In genomic region chr9:35020015-35020653, GRCm38 (mm10) we compare ENCODE assay signal across 20 mouse cellular contexts.
DNase-seq lines count a peak whose midpoint lies in the region; ATAC-seq and TF ChIP-seq lines count a peak whose summit lies in the region.
"Had no signal": no experiment of that assay in that cellular context is flagged by ENCODE, and none has a peak within 500 bp of the region (broad histone marks: within the 10 kb centered on the region; RNA-seq: fewer than 3 reads in every experiment).

No protein-coding gene starts in this region.

- H3K9ac ChIP-seq in heart, embryonic 11.5 days (ENCODE audit: low read depth, low read length), result no peak overlapping the region
- H3K9ac ChIP-seq in limb, embryonic 14.5 days (ENCODE audit: low read depth, low read length, severe bottlenecking), result no peak overlapping the region
- H3K9ac ChIP-seq in neural tube, embryonic 13.5 days, result 0 out of 2 replicates have a peak overlapping the region, but pooled peaks have one; percentile 34
- no peak overlapping the region for H3K9ac ChIP-seq in neural tube, embryonic 15.5 days (replicated peaks)
- H3K9ac ChIP-seq: forebrain, embryonic 13.5 days; heart, embryonic 12.5 days; heart, embryonic 15.5 days; hindbrain, embryonic 13.5 days had no signal

- peaks cover 25% of the 10 kb centered on the region for H3K27me3 ChIP-seq in heart, embryonic 11.5 days (ENCODE audit: control insufficient read depth, insufficient read depth, low read length)
- H3K27me3 ChIP-seq in limb, embryonic 14.5 days (ENCODE audit: control insufficient read depth, insufficient read depth, low read length), result no peaks in the 10 kb centered on the region
- H3K27me3 ChIP-seq in limb, embryonic 10.5 days (ENCODE audit: low read depth, poor library complexity, severe bottlenecking), result peaks cover 39% of the 10 kb centered on the region
- peaks cover 9% of the 10 kb centered on the region; the same call in 1 of the 2 replicates for H3K27me3 ChIP-seq in neural tube, embryonic 13.5 days
- H3K27me3 ChIP-seq in neural tube, embryonic 15.5 days (replicated peaks), result peaks cover 10% of the 10 kb centered on the region; the same call in 1 of the 2 replicates

- no peak for TF ChIP-seq POLR2A in limb, embryonic 14.5 days (IDR thresholded peaks at IDR 0.05; ENCODE audit: borderline replicate concordance, extremely low read depth, insufficient read depth, insufficient read length)

- H3K4me2 ChIP-seq in heart, embryonic 11.5 days, result no peak overlapping the region
- no peak overlapping the region for H3K4me2 ChIP-seq in limb, embryonic 14.5 days (replicated peaks; ENCODE audit: low read depth, low read length, severe bottlenecking)
- H3K4me2 ChIP-seq in neural tube, embryonic 13.5 days, result no peak overlapping the region
- no peak overlapping the region for H3K4me2 ChIP-seq in neural tube, embryonic 15.5 days
- H3K4me2 ChIP-seq: forebrain, embryonic 13.5 days; heart, embryonic 12.5 days; heart, embryonic 15.5 days; hindbrain, embryonic 13.5 days had no signal

- ATAC-seq in heart, embryonic 11.5 days (replicated peaks; ENCODE audit: insufficient number of reproducible peaks, low FRiP score, low TSS enrichment), result no peak
- ATAC-seq in limb, embryonic 14.5 days (ENCODE audit: low FRiP score, low read depth), result no peak
- ATAC-seq in neural tube, embryonic 13.5 days (ENCODE audit: low read depth), result no peak
- ATAC-seq in neural tube, embryonic 15.5 days (ENCODE audit: low FRiP score), result no peak
- ATAC-seq: activated CD4-positive, CD25-positive, alpha-beta regulatory T cell, adult 4 months; CD4-positive, CD25-positive, alpha-beta regulatory T cell, adult 4 months had no signal

- peaks cover 16% of the 10 kb centered on the region for H3K4me1 ChIP-seq in heart, embryonic 11.5 days (ENCODE audit: control insufficient read depth, insufficient read depth, low read length)
- H3K4me1 ChIP-seq in limb, embryonic 14.5 days (ENCODE audit: control insufficient read depth, insufficient read depth, low read length), result peaks cover 26% of the 10 kb centered on the region
- peaks cover 20% of the 10 kb centered on the region for H3K4me1 ChIP-seq in limb, embryonic 10.5 days
- peaks cover 48% of the 10 kb centered on the region for H3K4me1 ChIP-seq in neural tube, embryonic 13.5 days (replicated peaks)
- H3K4me1 ChIP-seq in neural tube, embryonic 15.5 days, result peaks cover 43% of the 10 kb centered on the region

- peak; percentile 91 for DNase-seq in heart, adult 11 months
- DNase-seq in limb, embryonic 14.5 days (ENCODE audit: low spot score), result peak; percentile 50
- no peak for DNase-seq in limb, embryonic 10.5 days (ENCODE audit: low spot score)
- no peak for DNase-seq in neural tube, embryonic 10.5 days (ENCODE audit: extremely low spot score, low spot score)
- DNase-seq in urinary bladder, postnatal 14 days (ENCODE audit: low spot score), result no peak
- DNase-seq: adrenal gland, adult 8-10 months; adrenal gland, postnatal 25 days; gastrocnemius, postnatal 10 days; gastrocnemius, postnatal 36 days had no signal

- no peak overlapping the region for H3K27ac ChIP-seq in heart, embryonic 11.5 days (ENCODE audit: low read depth, low read length)
- H3K27ac ChIP-seq in limb, embryonic 14.5 days (replicated peaks; ENCODE audit: low read depth, low read length), result no peak overlapping the region
- H3K27ac ChIP-seq in limb, embryonic 10.5 days, result no peak overlapping the region
- no peak overlapping the region for H3K27ac ChIP-seq in neural tube, embryonic 13.5 days (replicated peaks)
- H3K27ac ChIP-seq in neural tube, embryonic 15.5 days (replicated peaks), result 0 out of 2 replicates have a peak overlapping the region, but pooled peaks have one; percentile 18
- H3K27ac ChIP-seq: forebrain, embryonic 10.5 days; forebrain, embryonic 13.5 days; heart, embryonic 15.5 days; hindbrain, embryonic 10.5 days; hindbrain, embryonic 13.5 days had no signal

- no peaks in the 10 kb centered on the region for H3K9me3 ChIP-seq in heart, embryonic 11.5 days (replicated peaks; ENCODE audit: control insufficient read depth, low read length)
- H3K9me3 ChIP-seq in limb, embryonic 14.5 days (ENCODE audit: control insufficient read depth, low read length), result no peaks in the 10 kb centered on the region
- no peaks in the 10 kb centered on the region for H3K9me3 ChIP-seq in limb, embryonic 10.5 days (replicated peaks)
- no peaks in the 10 kb centered on the region for H3K9me3 ChIP-seq in neural tube, embryonic 13.5 days
- H3K9me3 ChIP-seq in neural tube, embryonic 15.5 days (replicated peaks), result no peaks in the 10 kb centered on the region
- H3K9me3 ChIP-seq: forebrain, embryonic 10.5 days; forebrain, embryonic 13.5 days; heart, embryonic 12.5 days; heart, embryonic 15.5 days; hindbrain, embryonic 10.5 days; hindbrain, embryonic 13.5 days had no signal

- H3K36me3 ChIP-seq in heart, embryonic 11.5 days (ENCODE audit: control insufficient read depth, insufficient read depth, low read length), result no peaks in the 10 kb centered on the region
- no peaks in the 10 kb centered on the region for H3K36me3 ChIP-seq in limb, embryonic 14.5 days (ENCODE audit: control insufficient read depth, insufficient read depth, low read length)
- no peaks in the 10 kb centered on the region for H3K36me3 ChIP-seq in limb, embryonic 10.5 days
- H3K36me3 ChIP-seq in neural tube, embryonic 13.5 days, result no peaks in the 10 kb centered on the region
- 0 out of 2 replicates have a peak, but pooled peaks cover 3% of the 10 kb centered on the region for H3K36me3 ChIP-seq in neural tube, embryonic 15.5 days
- H3K36me3 ChIP-seq: forebrain, embryonic 10.5 days; heart, embryonic 12.5 days; heart, embryonic 15.5 days; hindbrain, embryonic 10.5 days; hindbrain, embryonic 13.5 days had no signal

- WGBS in heart, embryonic 11.5 days (ENCODE audit: insufficient replicate concordance), result 52% methylated on average over 11 of the region's 11 CpGs
- 40% methylated on average over 11 of the region's 11 CpGs for WGBS in limb, embryonic 14.5 days
- 56% methylated on average over 11 of the region's 11 CpGs for WGBS in limb, embryonic 10.5 days
- 38% methylated on average over 11 of the region's 11 CpGs for WGBS in neural tube, embryonic 13.5 days
- 27% methylated on average over 11 of the region's 11 CpGs for WGBS in neural tube, embryonic 15.5 days

- H3K4me3 ChIP-seq in heart, embryonic 11.5 days (ENCODE audit: low read depth, low read length), result no peak overlapping the region
- H3K4me3 ChIP-seq in limb, embryonic 14.5 days (replicated peaks; ENCODE audit: low read length), result no peak overlapping the region
- H3K4me3 ChIP-seq in limb, embryonic 10.5 days, result no peak overlapping the region
- no peak overlapping the region for H3K4me3 ChIP-seq in neural tube, embryonic 13.5 days
- no peak overlapping the region for H3K4me3 ChIP-seq in neural tube, embryonic 15.5 days (replicated peaks)
- H3K4me3 ChIP-seq: forebrain, embryonic 10.5 days; forebrain, embryonic 13.5 days; heart, embryonic 12.5 days; heart, embryonic 15.5 days; hindbrain, embryonic 10.5 days; hindbrain, embryonic 13.5 days had no signal

Comparison
In these comparisons a context has a peak if more than half of its experiments do, and no peak if none do; other contexts are left out.
1. DNase-seq: peak in heart, adult 11 months (single experiment) and limb, embryonic 14.5 days (single experiment); none in limb, embryonic 10.5 days (single experiment), neural tube, embryonic 10.5 days (single experiment) and urinary bladder, postnatal 14 days (single experiment).